Mouse (Mus musculus): ENCODE data around the gene Gpsm1. TPM values are rescaled to one million over a fixed set of nuclear protein-coding genes. Genes with fewer than 3 reads are reported as not detected.

Gene Gpsm1
- polyA plus RNA-seq, 1 experiment = 17.7 TPM

GRCm38 (mm10) chr2:26357484-26357883 lies 42.2 kb downstream of the Gpsm1 start:
- no peak for DNase-seq (ENCODE audit: low read depth in 1 of 2, low spot score in 2 of 2)
- Histone ChIP-seq H3K27ac (ENCODE audit: insufficient read depth, low read length) (no peak overlapping the region), H3K36me3 (ENCODE audit: control insufficient read depth, insufficient read depth, low read length) (no peaks in the 10 kb centered on the region), H3K4me1 (ENCODE audit: control insufficient read depth, insufficient read depth, insufficient read length) (peaks cover 3% of the 10 kb centered on the region), H3K27me3 (ENCODE audit: control insufficient read depth, insufficient read depth, low read length) (no peaks in the 10 kb centered on the region), H3K4me3 (ENCODE audit: extremely low read depth, insufficient read depth, insufficient read length) (no peak overlapping the region)
- TF ChIP-seq CTCF (IDR thresholded peaks at IDR 0.05; ENCODE audit: extremely low read depth, insufficient read depth, insufficient read length, insufficient replicate concordance) (no peak), POLR2A (IDR thresholded peaks at IDR 0.05; ENCODE audit: low read depth, low read length) (no peak)
- 85% methylated on average over 15 of the region's 15 CpGs for whole genome bisulfite sequencing

GRCm38 (mm10) chr2:26358667-26359320 lies 43.5 kb downstream of the Gpsm1 start:
- Histone ChIP-seq H3K4me3 (ENCODE audit: extremely low read depth, insufficient read depth, insufficient read length) (no peak overlapping the region), H3K27me3 (ENCODE audit: control insufficient read depth, insufficient read depth, low read length) (no peaks in the 10 kb centered on the region), H3K4me1 (ENCODE audit: control insufficient read depth, insufficient read depth, insufficient read length) (no peaks in the 10 kb centered on the region), H3K36me3 (ENCODE audit: control insufficient read depth, insufficient read depth, low read length) (no peaks in the 10 kb centered on the region), H3K27ac (ENCODE audit: insufficient read depth, low read length) (no peak overlapping the region)
- WGBS = 90% methylated on average over 13 of the region's 13 CpGs
- no peak for TF ChIP-seq POLR2A (IDR thresholded peaks at IDR 0.05; ENCODE audit: low read depth, low read length)
- no peak for TF ChIP-seq CTCF (IDR thresholded peaks at IDR 0.05; ENCODE audit: extremely low read depth, insufficient read depth, insufficient read length, insufficient replicate concordance)
- no peak for DNase-seq (ENCODE audit: low read depth in 1 of 2, low spot score in 2 of 2)

- TF ChIP-seq CTCF (IDR thresholded peaks at IDR 0.05; ENCODE audit: extremely low read depth, insufficient read depth, insufficient read length, insufficient replicate concordance) = no peak
- TF ChIP-seq POLR2A (IDR thresholded peaks at IDR 0.05; ENCODE audit: low read depth, low read length) = no peak
- DNase-seq (ENCODE audit: low read depth in 1 of 2, low spot score in 2 of 2) = no peak
- Histone ChIP-seq H3K27me3 (ENCODE audit: control insufficient read depth, insufficient read depth, low read length) (no peaks in the 10 kb centered on the region), H3K4me3 (ENCODE audit: extremely low read depth, insufficient read depth, insufficient read length) (peak overlapping the region; percentile 7; the same call in 1 of the 2 replicates), H3K27ac (ENCODE audit: insufficient read depth, low read length) (no peak overlapping the region; the same call in 1 of the 2 replicates), H3K36me3 (ENCODE audit: control insufficient read depth, insufficient read depth, low read length) (no peaks in the 10 kb centered on the region), H3K4me1 (ENCODE audit: control insufficient read depth, insufficient read depth, insufficient read length) (no peaks in the 10 kb centered on the region)
- 21% methylated on average over 6 of the region's 6 CpGs for WGBS
Observed at GRCm38 (mm10) chr2:26359983-26360382, 44.7 kb downstream of the Gpsm1 start.

DNA sequence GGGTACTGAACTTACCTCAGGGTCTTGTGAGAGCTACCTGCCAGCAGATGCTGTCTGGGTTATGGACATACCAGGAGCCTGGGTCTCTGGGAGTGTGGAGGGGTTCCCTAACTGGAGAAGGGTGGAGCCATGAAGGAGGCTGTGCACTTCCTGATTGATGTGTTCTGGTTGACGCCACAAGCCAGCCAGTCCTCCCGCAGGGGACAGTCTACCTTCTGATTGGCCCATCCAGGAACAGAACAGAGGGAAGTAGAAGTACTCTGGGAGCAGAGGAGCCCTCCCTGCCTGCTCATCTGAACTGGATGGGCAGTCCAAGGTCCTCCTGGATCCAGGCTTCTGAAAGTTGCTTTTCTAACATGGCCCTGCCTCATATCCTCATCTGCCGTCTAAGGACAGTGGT lies 45.5 kb downstream of the Gpsm1 start, which contains the start of gene Card9:
TSS of gene Card9 (minus strand) at position 147 of the 400 bp plus-strand sequence.
- Histone ChIP-seq H3K27ac (ENCODE audit: insufficient read depth, low read length) (no peak within 1 kb of the TSS; the same call in 1 of the 2 replicates), H3K4me3 (ENCODE audit: extremely low read depth, insufficient read depth, insufficient read length) (peak within 1 kb of the TSS; percentile 7; the same call in 1 of the 2 replicates), H3K4me1 (ENCODE audit: control insufficient read depth, insufficient read depth, insufficient read length) (no peaks in the 10 kb centered on the region), H3K36me3 (ENCODE audit: control insufficient read depth, insufficient read depth, low read length) (peaks cover 6% of the 10 kb centered on the region; the same call in 1 of the 2 replicates), H3K27me3 (ENCODE audit: control insufficient read depth, insufficient read depth, low read length) (no peaks in the 10 kb centered on the region)
- no peak for DNase-seq (ENCODE audit: low read depth in 1 of 2, low spot score in 2 of 2)
- no peak for TF ChIP-seq CTCF (IDR thresholded peaks at IDR 0.05; ENCODE audit: extremely low read depth, insufficient read depth, insufficient read length, insufficient replicate concordance)
- 49% methylated on average over 3 of the region's 3 CpGs for WGBS

GRCm38 (mm10) chr2:26362991-26363390 lies 47.7 kb downstream of the Gpsm1 start:
- WGBS = 91% methylated on average over 5 of the region's 5 CpGs
- H3K36me3 ChIP-seq (ENCODE audit: control insufficient read depth, insufficient read depth, low read length) = peaks cover 19% of the 10 kb centered on the region
- H3K4me3 ChIP-seq (ENCODE audit: extremely low read depth, insufficient read depth, insufficient read length) = no peak overlapping the region
- DNase-seq (ENCODE audit: low read depth in 1 of 2, low spot score in 2 of 2) = no peak
- TF ChIP-seq POLR2A (IDR thresholded peaks at IDR 0.05; ENCODE audit: low read depth, low read length) = no peak
- no peak for TF ChIP-seq CTCF (IDR thresholded peaks at IDR 0.05; ENCODE audit: extremely low read depth, insufficient read depth, insufficient read length, insufficient replicate concordance)
- H3K27me3 ChIP-seq (ENCODE audit: control insufficient read depth, insufficient read depth, low read length) = no peaks in the 10 kb centered on the region
- no peaks in the 10 kb centered on the region for H3K4me1 ChIP-seq (ENCODE audit: control insufficient read depth, insufficient read depth, insufficient read length)
- no peak overlapping the region for H3K27ac ChIP-seq (ENCODE audit: insufficient read depth, low read length)

- Histone ChIP-seq H3K4me1 (ENCODE audit: control insufficient read depth, insufficient read depth, insufficient read length) (no peaks in the 10 kb centered on the region), H3K27ac (ENCODE audit: insufficient read depth, low read length) (no peak overlapping the region), H3K27me3 (ENCODE audit: control insufficient read depth, insufficient read depth, low read length) (no peaks in the 10 kb centered on the region), H3K36me3 (ENCODE audit: control insufficient read depth, insufficient read depth, low read length) (peaks cover 24% of the 10 kb centered on the region), H3K4me3 (ENCODE audit: extremely low read depth, insufficient read depth, insufficient read length) (no peak overlapping the region)
- DNase-seq (ENCODE audit: low read depth in 1 of 2, low spot score in 2 of 2) = no peak
- TF ChIP-seq CTCF (IDR thresholded peaks at IDR 0.05; ENCODE audit: extremely low read depth, insufficient read depth, insufficient read length, insufficient replicate concordance) (no peak), POLR2A (IDR thresholded peaks at IDR 0.05; ENCODE audit: low read depth, low read length) (no peak)
- WGBS = 94% methylated on average over 5 of the region's 5 CpGs
Observed at GRCm38 (mm10) chr2:26363481-26363880, 48.2 kb downstream of the Gpsm1 start.

DNA sequence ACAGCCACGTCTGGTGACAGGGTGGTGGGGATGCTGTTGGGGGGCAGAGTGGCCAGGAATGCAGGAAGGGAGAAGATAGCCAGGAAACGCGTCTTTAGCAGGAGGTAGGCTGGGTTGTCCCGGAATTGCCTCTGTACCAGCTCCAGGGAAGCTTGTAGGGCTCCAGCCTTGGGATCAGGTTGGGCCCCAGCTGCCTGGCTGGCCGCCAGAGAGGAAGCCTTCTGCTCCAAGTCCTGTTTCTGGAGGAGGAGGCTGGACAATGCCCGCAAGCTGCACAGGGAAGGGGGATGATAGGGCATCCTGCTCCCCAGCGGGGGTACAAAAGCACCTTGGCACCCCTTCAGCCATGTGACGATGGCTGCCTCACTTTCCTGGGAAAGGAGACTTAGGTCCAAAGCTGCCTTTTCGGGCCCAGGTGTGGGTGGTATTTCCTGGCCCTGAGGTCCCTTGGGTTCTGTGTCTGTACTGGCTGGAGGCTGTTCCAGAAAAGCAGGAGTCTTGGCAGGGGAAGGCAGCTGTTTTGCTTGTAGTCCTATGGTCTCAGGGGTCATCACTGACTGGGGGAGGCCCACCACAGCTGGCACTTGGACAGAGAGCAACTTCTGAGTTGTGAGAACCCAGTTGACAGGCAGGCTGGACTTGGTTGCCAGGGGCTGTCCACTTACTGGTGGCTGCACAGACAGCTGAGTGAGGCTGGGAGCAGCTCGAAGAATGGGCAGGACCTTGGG lies 49.6 kb downstream of the Gpsm1 start:
- 82% methylated on average over 10 of the region's 10 CpGs for WGBS

More for the DNA sequence above, 49.6 kb downstream of the Gpsm1 start:
- Histone ChIP-seq H3K27ac (ENCODE audit: insufficient read depth, low read length) (no peak overlapping the region), H3K4me3 (ENCODE audit: extremely low read depth, insufficient read depth, insufficient read length) (no peak overlapping the region), H3K4me1 (ENCODE audit: control insufficient read depth, insufficient read depth, insufficient read length) (no peaks in the 10 kb centered on the region), H3K36me3 (ENCODE audit: control insufficient read depth, insufficient read depth, low read length) (peaks cover 35% of the 10 kb centered on the region), H3K27me3 (ENCODE audit: control insufficient read depth, insufficient read depth, low read length) (no peaks in the 10 kb centered on the region)
- no peak for TF ChIP-seq POLR2A (IDR thresholded peaks at IDR 0.05; ENCODE audit: low read depth, low read length)
- TF ChIP-seq CTCF (IDR thresholded peaks at IDR 0.05; ENCODE audit: extremely low read depth, insufficient read depth, insufficient read length, insufficient replicate concordance) = no peak
- DNase-seq (ENCODE audit: low read depth in 1 of 2, low spot score in 2 of 2) = no peak

All from spleen, adult 2 months (tissue).